Mouse (Mus musculus) WW6 (cell line): ENCODE data around the gene Foxp1.

Experiments
- DNase-seq: peaks from one replicate; pipeline ENCODE4 v3.0.0-alpha.2; 2013; ENCODE audit warnings: low read depth, low spot score

Foxp1 gene

DNA sequence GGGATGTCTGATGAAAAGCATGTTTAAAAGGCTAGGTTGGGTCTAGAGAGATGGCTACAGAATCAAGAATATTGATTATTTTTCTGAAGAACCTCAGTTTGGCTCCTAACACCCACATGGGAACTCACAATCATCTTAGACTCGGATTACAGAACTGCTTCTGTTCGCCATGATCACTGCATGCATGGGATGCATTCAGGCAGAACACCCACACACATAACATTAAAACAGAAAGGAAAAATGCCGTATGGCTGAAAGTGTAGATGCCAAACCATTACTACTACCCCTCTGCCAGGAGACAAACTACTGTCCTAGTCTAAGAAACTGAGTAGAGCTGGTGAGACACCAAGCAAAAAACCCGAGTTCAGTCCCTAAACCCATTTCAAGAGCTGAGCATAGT is 192.4 kb downstream of the Foxp1 start:
- DNase-seq = no peak

DNA sequence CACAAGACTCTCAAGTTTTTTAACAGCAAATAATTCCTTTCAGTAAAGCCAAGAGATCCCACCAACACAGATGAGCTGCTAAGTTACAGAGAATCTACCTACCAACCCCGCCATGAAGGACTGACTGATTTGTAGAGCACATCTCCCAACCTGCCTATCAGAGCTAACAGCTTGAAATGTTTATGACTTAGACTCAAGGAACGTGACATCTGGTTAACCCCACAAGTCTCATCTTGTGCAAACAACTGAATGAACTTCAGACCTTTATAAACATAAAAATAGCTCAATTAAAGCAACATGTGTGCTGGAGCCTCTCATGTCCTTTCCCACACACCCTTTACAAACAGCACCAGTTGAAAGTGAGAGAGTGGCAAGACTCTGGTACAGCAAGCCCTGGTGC is 193.9 kb downstream of the Foxp1 start:
- no peak for DNase-seq

DNA sequence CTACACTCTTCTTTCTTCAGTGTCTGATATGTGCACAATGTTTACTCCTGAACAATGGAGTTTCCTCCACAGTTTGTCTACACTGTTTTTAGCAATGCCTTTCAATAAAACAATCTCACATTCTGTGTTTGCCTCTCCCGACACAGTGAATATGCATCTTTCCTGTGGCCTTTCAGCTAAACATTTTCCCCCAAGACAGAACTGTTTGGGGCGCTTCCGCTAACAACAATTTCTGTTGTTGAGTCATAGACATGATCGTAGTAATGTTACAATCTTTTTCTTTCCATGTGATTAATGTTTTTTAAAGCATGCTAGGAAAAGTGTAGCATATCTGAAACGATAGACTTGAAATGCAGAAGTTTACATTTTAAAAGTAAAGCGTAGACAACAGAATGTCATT is 194.4 kb downstream of the Foxp1 start:
- no peak for DNase-seq

DNA sequence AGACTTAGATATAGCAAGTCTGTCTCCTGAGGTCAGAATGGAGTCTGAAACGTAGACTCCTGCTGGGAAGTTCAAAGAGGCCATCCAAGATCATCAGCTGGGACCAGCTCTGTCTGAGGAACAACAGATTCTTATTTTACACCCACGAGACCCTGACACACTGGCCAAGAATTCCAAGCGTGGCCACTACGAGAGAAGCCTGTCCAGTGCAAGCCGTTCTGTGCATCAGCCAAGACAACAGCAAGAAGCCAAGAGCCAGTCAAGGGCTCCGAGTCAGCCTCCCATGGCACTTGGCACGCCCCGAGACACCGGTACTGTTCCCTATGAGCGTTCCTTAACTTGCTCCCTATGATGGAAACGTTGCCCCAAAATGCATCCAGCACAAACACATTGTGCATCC is 194.8 kb downstream of the Foxp1 start:
- DNase-seq = no peak

DNA sequence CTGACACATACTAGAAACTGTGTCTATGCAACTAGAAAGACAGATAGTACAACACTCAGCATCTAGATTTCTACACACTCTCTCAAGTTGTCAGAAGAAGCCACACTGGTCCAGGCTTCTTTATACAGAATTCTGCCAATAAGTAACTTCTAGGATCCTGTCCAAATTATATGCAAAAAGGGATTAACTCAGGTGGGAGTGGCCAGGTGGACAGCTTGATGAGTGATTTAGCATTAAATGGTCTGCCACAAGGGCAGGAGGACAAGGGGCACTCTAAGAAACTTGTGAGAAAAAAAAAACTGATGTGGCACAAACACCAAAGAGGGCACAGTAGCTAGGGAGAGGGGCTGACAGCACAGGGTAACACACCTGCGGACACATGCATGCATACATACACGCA is 196.6 kb downstream of the Foxp1 start:
- DNase-seq = no peak

DNA sequence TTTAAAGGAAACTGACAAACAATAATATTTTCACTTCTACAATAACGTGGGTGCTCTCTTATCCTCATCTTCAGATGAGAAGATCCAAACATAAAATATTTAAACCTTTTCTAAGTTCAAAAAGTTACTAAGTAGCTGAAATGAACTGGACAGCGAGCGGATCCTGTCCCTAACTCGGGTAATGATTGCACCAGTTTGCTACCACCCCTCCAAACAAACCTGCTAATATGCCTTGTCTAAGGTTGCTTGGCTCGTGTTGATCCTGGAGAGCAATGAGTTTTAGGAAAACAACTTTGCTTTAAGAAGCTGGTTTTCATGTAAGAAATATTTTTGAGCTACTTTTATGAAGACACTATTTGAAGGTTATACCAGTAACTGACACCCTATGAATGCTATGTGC is 197.1 kb downstream of the Foxp1 start:
- no peak for DNase-seq

DNA sequence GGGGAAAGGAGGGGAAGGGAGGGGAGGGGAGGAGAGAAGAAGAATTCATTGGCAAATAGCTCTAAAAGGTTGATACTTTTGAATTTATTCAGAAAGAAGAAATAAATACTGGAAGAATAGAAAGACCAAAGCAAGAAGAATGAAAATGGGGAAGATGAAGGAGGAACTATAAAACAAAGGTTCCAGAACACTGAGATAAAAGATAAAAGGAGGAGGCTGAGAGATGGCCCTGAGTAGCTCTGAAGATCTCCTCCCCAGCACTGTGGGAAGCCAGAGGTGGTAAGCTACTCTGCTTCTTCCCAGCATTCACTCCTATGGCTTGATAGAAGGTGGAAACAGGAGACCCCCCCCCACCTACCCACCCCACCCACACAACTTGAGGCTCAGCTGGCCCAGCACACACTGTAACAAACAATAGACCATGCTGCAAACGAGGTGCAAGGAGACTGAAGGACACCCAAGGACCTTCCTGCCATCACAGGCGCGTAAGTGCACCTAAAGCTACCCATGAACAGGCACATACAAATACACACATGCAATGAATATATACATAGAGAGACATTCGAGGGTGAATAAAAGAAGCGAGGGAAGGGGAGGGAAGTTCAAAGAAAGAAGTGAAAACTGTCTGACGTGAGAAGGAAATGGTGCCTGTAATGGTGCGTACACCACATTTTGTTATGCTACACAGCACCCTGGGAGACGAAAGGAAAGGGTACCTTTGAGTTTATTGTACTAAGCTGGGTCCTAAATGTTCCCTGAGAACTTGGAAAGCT is 200.2 kb downstream of the Foxp1 start:
- no peak for DNase-seq

DNA sequence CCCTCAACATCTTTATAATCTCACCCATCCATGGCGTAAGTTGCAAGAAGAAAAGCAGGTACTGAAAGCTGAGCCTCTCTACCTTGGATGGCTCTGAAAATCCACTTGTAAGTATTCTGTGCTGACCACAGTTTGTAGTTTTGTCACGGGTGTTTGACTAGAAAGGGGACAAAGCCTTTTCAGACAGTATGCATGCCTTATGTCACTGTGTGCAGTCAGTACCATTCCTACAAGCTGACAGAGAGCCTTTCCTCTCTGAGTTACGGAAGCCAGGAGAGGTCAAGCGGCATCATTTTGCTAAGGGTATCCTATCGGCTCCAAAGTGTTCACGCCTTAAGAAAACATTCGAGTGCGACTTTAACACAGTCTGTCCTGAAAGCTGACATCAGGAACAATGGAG is 202.1 kb downstream of the Foxp1 start:
- no peak for DNase-seq

DNA sequence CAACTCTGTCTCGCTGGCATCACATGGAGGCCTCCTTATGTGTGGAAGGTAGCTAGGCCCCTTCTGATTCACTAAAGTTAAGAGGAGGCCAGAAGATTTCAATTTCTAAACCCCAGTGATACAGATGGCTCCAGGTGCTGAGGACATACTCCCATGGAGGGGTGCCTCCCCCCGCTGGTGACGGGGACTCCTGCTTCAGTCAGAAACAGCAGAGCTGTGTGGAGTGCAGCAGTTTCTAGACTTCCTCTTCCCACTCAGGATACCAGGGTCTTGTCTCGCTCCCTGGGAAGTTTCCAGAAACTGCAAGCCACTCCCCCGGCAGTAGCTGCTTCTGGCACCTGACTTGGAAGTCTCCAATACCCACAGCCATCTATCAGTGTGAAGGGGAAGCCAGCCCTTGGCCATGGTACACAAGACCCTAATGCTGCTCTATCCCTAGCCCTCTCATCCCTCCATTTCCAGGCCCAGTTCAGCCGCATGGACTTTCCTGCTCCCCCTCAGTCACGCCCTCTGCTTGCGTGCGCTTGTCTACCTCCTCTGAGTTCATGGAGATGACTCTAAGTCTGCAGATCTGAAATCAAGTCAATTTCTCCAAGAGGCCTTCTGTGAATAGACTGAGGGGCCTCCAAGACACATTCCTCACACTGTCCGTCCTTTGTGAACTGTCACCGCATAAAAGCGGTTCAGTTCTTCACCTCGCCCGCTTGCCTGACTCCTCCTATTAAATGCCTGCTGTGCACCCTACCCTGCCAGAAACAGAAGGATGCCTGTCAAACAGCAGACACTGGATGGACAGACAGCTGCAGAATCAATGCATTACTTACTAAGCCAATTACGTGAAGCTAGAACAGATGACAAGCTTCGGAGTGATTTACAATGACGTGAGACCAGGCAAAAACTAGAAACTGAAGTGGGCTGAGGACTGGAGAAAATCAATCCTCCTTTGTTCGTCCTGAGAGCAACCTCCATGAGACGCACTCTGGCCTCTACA is 202.8 kb downstream of the Foxp1 start:
- no peak for DNase-seq

DNA sequence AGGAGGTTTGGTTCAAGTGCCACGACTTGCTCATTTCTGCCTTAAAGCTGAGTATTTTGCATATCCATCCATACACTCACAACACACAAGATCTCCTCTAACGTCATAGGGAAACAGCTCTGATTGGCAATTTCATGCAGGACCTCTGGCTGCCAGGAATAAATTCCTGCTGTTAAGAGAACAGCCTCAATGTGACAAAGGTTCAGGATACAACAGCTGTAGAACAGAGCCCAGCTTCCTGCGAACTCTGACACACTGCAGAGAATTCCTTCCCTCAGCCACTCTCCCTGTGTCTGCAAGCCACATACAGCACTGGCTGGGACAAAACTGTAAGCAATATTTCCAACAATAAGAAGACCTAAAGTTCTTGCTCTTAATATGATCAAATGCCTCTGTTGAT is 207.8 kb downstream of the Foxp1 start:
- no peak for DNase-seq

DNA sequence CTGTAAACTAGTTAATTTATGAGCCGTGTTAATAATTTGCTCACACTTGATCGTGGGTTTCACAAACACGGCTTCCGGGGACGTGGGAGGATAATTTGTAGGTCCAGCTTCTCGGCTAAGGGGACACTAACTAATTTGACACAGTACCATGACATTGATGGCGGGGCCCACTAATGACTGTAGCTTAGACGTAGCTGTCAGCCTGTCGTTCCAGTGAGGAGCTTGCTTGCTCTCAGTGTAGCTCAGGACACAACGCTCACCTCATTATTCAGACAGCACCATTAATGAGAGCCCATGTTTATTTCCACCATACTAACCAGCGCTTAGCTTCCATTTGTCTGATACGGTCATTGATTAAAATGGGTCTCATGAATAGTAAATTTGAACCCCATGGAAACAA is 212.0 kb downstream of the Foxp1 start:
- no peak for DNase-seq

DNA sequence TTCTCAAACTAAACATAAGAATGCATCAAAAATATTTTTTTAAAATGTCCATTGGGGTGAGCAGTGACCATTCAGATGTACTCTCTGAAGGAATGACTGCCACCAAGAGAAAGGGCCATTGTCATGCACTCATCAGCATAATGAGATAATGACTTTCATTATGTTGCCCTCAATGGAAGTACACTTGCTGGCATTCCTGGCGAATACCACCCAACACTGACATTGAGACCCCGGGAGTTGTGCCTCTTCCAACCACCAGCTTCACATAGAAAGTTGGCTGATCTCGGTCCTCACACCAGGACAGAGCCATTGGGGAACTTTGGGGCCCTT is 212.4 kb downstream of the Foxp1 start:
- no peak for DNase-seq

DNA sequence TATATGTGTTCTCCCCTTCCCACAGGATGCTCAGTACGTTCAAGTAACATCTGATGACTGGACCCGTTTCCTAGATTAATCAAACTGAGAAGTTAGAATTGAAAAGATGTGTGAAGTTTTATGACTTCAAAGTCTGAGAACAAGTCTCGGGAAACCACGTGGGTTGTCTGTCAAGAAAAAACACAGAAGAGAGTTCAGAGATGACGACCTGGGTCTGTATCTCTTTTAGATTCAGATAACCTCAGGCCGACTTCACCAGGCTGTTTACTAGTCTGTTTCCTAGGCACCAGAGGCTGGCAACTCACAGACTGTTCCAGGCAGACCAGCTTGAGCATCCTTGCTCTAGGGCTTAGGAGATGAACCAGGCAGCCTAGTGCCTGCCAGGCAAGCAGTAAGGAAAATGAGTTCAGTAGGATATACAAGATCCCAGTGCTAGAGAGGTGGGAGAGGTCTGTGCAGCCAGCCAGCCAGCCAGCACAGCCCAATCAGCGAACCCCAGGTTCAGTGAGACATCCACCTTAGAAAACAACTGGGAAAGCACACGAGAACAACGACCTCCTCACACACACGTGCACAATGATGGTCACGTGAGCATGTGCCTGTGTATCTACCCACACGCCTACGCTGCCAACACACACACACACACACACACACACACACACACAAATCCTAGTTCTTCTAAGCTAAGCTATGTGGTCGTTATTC is 212.9 kb downstream of the Foxp1 start:
- DNase-seq = no peak

DNA sequence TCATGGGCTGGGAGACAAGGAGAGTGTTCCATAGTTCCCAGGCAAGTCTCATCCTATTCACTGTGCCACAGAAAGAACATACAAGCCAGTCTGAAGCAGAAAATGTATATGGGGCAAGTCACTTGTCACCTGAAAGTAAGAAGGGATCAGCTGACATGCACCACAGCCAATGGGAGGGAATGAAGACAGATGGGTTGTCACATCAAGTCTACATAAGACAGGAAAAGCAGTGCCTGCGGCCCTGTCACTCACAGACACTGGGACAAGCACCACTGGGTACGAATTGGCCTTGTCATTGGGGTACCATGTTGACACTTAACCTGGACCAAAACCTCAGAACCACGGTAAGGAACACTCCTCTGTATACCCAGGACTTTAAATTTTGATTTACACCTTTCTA is 216.8 kb downstream of the Foxp1 start:
- DNase-seq = no peak

DNA sequence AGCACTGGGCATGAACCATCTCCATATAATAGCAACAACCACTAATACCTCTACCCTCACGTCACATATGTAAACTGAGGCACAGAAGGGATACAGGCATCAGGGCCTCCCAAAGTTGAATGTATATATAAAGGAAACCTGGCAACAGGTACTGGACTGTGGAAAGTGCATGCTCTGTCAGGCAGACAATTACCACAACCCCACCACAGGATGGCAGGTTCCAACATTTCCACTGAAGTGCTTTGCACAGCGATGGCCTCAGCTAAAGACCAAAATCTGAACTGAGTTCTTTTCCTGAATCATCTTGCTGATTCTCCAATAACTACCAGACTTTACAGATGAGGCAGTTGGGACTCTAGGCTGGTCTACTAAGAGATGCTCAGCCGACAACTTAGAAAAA is 217.3 kb downstream of the Foxp1 start:
- DNase-seq = no peak

DNA sequence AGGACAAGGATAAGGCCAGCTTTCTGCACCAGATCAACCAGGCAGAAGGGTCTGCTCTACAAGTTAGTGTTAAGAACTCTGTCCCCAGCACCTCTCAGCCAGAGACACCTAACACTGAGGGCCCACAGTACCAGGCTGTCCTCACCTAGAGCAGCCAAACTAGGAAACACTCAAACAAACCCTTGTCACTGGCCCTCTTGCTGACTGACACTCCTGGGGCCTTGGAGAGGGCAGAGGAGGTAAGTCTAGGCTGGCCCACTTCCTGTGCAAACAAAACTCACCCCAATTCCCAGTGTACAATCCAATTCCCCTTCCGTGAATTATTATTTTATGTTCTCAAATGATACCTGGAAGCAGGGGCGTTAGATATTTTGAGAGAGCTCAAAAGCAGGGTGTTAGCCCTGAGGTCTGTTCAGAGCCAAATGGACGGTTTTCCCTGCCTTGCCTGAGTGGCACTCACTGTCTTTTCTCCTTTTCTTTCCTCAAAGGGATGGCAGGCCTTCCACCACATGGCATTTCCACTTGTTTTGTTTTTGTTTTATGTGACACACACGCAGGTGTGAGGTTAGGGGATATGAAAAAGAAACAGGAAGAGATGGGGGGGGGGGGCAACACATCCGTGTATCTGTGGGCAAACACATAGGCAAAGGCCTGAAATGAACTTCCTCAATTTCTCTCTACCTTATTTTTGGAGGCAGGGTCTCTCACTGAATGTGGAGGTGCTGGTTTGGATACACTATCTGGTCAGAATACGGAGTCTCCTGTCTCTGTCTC is 219.7 kb downstream of the Foxp1 start:
- DNase-seq = no peak

DNA sequence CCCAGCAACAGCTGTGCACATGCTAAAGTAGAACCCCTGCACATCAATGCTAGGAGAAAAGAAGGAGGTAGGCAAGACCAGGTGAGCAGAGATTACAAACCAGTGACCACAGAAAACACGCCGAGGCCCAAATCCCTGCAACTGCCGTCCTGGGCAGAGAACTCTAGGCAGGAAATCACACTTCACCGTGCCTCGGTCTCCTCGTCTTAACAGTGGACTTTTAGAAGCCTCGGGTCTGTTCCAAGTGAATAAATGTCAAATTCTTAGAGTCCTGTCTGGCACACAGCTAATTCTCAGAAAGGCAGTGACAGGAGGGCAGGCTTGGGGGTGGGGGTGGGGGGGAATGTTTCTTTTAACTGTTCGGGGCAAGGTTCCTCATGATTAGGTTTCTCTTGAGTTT is 220.6 kb downstream of the Foxp1 start:
- DNase-seq = no peak

DNA sequence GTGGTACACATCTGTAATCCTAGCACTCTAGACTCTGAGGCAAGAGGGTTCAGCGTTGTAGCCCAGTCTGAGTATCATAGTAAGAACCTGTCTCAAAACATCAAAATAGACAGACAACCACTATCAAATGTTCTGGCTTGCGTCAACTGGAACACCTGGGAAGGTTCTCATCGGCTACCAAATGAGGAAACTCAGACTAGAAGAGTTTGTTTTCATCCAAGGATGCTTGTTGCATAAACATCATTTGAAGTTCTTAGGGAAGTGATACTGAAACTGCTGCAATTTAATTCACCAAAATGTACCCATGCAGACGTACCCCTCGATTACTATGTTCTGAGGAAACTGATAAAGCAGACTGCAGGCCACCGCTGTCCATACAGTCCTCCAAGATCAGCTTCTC is 222.3 kb downstream of the Foxp1 start:
- no peak for DNase-seq

DNA sequence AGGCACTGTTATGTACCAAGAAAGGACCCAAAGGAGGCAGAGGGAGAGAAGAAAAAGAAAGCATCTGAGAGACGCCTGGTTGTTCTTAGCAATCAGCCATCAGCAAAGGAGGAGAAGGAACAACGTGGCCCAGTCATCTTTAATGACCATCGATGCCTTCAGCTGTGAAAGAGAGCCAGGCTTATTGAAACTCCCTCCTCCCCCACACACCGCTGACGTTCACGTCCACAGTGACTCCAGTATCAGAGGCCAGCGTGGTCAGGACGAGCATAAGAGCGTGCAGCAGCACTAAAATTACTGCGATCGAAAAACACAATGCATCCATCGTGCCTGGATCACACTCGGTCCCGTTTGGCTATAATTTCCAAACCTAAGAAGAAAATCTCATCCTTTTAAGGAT is 223.3 kb downstream of the Foxp1 start:
- no peak for DNase-seq

DNA sequence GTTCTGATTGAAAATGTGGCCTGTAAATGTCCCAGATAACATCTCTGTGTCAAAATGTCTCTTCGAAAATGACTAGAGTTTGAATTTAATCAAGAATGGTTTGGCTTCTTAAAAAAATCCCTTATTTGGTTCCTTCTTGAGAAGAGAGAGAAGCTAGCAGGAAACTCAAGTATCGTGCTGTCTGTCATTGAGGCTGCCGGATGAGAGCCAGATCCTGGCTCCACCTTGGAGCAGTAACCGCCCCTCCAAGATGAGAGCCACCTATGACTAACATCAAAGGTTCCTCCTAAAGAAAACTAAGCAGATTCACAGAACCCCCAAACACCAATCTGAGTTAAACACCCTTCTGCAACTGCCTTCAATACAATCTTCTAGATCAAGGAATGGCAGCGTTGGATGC is 225.0 kb downstream of the Foxp1 start:
- DNase-seq = no peak

DNA sequence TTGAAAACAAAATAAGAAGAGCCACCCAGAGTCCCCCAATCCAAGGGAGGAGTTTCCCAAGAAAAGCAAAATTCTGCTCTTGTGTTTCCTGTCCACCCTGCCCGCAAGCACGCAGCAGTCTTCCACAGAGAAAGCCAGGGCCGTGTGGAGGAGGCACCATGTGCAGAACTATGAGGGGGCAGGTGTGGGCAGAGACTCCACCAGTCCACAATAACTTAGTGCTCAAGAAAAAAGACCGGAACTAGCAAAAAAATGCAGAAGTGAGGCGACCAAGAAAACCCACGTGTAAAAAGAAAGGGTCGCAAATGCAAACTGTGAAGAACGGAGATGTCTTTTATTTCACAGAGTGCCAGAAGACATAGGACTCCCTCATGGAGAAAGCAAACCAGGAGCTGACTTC is 227.0 kb downstream of the Foxp1 start:
- DNase-seq = no peak

DNA sequence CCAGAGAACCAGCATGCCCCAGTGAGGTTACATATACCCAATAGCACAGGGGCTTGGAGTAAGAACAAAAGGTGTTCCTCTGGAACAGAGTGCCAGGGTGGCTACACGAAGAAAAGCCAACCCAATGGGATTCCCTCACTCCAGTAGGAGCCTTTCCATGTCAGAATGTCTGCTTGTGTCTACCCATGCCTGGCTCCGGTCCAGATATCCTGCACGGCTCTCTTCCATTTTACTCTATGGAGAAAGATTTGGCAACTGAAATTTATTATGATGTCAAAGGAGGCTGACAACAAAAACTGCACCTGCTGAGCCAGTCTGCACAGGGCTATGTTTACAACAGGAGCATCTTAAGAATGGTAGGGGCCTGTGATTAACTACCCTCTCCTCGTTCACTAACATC is 233.3 kb downstream of the Foxp1 start:
- DNase-seq = no peak
